Mouse (Mus musculus) olfactory bulb, adult 2 months (tissue): ENCODE data around the gene Myog.

Experiments used
- CTCF ChIP-seq: fragments of 200-500 bp; IDR thresholded peaks from 2 replicates; pipeline ENCODE4 v1.5.1; 2012; ENCODE audit warnings: low read depth, mild to moderate bottlenecking, low read length, moderate library complexity; ENCODE audit not compliant: insufficient read depth
- POLR2A ChIP-seq: fragments of 200-500 bp; IDR thresholded peaks from 2 replicates; pipeline ENCODE4 v1.6.1; 2012; ENCODE audit warnings: mild to moderate bottlenecking, low read depth, low read length, moderate library complexity; ENCODE audit not compliant: insufficient read depth

DNA sequence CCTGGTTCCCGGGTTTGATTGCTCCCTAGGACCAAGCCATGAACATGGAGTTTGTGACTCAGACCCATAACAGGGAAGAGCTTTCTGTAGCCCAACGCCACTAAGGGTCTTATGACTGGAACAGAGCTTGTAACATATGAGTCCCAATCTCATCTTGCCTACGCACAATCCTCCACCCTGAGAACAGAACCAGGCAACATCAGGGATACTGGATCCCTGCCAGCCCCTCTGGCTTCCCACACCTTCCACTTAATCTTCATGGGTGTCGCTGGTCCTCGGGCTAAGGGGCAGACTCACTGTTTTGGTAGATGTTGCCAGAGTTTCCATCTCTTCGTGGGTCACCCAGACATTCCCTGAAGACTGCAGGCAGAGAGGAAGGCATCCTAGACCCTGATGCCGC is 22.0 kb downstream of the Myog start:
- TF ChIP-seq POLR2A (no peak), CTCF (no peak)
